Mouse (Mus musculus) megakaryocyte-erythroid progenitor cell, adult 5-6 weeks (primary cell): Measurements from ENCODE around the gene Glo1. TPM values are rescaled to one million over a fixed set of nuclear protein-coding genes. Genes with fewer than 3 reads are reported as not detected.
A peak's percentile ranks its signal among the peaks of the same experiment; 100 is the strongest.

Experiments
- ATAC-seq: replicated peaks from 2 replicates; pipeline ENCODE4 v1.8.0; 2016; ENCODE audit warnings: mild to moderate bottlenecking, inconsistent platforms; ENCODE audit not compliant: severe bottlenecking, poor library complexity, low FRiP score, low TSS enrichment
- total RNA-seq, 2 experiments: library from RNA; stranded (forward) in 1 of 2; stranded (reverse) in 1 of 2; fragments of 200-1000, 215-1000 nt in 1 of 2; fragments of >200 nt in 1 of 2; fragmentation: Nextera tagmentation in 1 of 2; gene quantifications; 2 replicates each; pipeline ENCODE4 v1.2.3; 2014 to 2017

Glo1 gene
- total RNA-seq, 2 experiments from 2014 or later = 174 to 194 TPM

- no peak for ATAC-seq
These were observed 68.0 kb downstream of the Glo1 start for GRCm38 (mm10) chr17:30558623-30559022.

- no peak for ATAC-seq
These were observed 70.2 kb downstream of the Glo1 start for GRCm38 (mm10) chr17:30556512-30556911.

GRCm38 (mm10) chr17:30553027-30553937, 73.4 kb downstream of the Glo1 start:
- ATAC-seq = no peak

GRCm38 (mm10) chr17:30550774-30551107, 75.9 kb downstream of the Glo1 start:
- no peak for ATAC-seq

GRCm38 (mm10) chr17:30549899-30550773, 76.5 kb downstream of the Glo1 start:
- ATAC-seq = 0 out of 2 replicates have a peak, but pooled peaks have one; percentile 50

GRCm38 (mm10) chr17:30539098-30539497, 87.6 kb downstream of the Glo1 start:
- ATAC-seq = 0 out of 2 replicates have a peak, but pooled peaks have one; percentile 10

GRCm38 (mm10) chr17:30536651-30537050, 90.0 kb downstream of the Glo1 start:
- no peak for ATAC-seq

Other genes with a start within 250 kb of the Glo1 start
- 19.8 and 34.0 TPM in 2 replicates for gene Btbd9, start 50.4 kb downstream of the Glo1 start, total RNA-seq (2014; fragmentation: Nextera tagmentation)
- gene Btbd9, start 50.4 kb downstream of the Glo1 start, total RNA-seq (2017) = 8.5 and 22.3 TPM in 2 replicates
- 49.4 and 90.6 TPM in 2 replicates for gene Dnah8, start 2.5 kb downstream of the Glo1 start, total RNA-seq (2014; fragmentation: Nextera tagmentation)
- 23.5 and 54.2 TPM in 2 replicates for gene Dnah8, start 2.5 kb downstream of the Glo1 start, total RNA-seq (2017)